Comparison of ENCODE assay signal across 19 mouse cellular contexts in genomic region chr11:98317479-98317878, GRCm38 (mm10). TPM values are rescaled to one million over a fixed set of nuclear protein-coding genes. Genes with fewer than 3 reads are reported as not detected.
"Had no signal": no experiment of that assay in that cellular context is flagged by ENCODE, and none has a peak within 500 bp of the region (broad histone marks: within the 10 kb centered on the region; RNA-seq: fewer than 3 reads in every experiment).

No protein-coding gene starts in this region.

- H3K9me3 ChIP-seq: limb, embryonic 12.5 days; liver, embryonic 13.5 days; lung, embryonic 15.5 days; megakaryocyte, embryonic 14.5 days; midbrain, embryonic 12.5 days; neural tube, embryonic 13.5 days had no signal

- H3K9ac ChIP-seq: limb, embryonic 12.5 days; liver, embryonic 13.5 days; liver, postnatal 0 days; lung, embryonic 15.5 days; midbrain, embryonic 12.5 days; neural tube, embryonic 13.5 days had no signal

- DNase-seq: kidney, adult 18-20 months; kidney, postnatal 10 days; kidney, postnatal 4 days; liver; liver, embryonic 13.5 days; liver, postnatal 0 days; lung, postnatal 14 days; right cerebral cortex, postnatal 14 days; thymus, postnatal 36 days had no signal

- H3K36me3 ChIP-seq: limb, embryonic 12.5 days; liver, embryonic 13.5 days; lung, embryonic 15.5 days; midbrain, embryonic 12.5 days; neural tube, embryonic 13.5 days had no signal

- ATAC-seq: liver, postnatal 0 days had no signal

- H3K27ac ChIP-seq: left cerebral cortex, adult 2 months; limb, embryonic 12.5 days; liver, embryonic 13.5 days; lung, embryonic 15.5 days; macrophage; midbrain, embryonic 12.5 days; neural tube, embryonic 13.5 days had no signal

- H3K4me1 ChIP-seq: limb, embryonic 12.5 days; liver, embryonic 13.5 days; lung, embryonic 15.5 days had no signal

- H3K4me2 ChIP-seq: limb, embryonic 12.5 days; liver, embryonic 13.5 days; lung, embryonic 15.5 days; midbrain, embryonic 12.5 days; neural tube, embryonic 13.5 days had no signal

- H3K4me3 ChIP-seq: left cerebral cortex, adult 2 months; limb, embryonic 12.5 days; liver, embryonic 13.5 days; lung, embryonic 15.5 days; megakaryocyte, embryonic 14.5 days; midbrain, embryonic 12.5 days; neural tube, embryonic 13.5 days had no signal

RNA-seq across cellular contexts. Expression of gene Neurod2, which starts 12.0 kb away (rescaled TPM):
- polyA plus RNA-seq: kidney, embryonic 14.5 days; liver, embryonic 13.5 days; liver, postnatal 0 days; lung, embryonic 15.5 days; macrophage; stomach, embryonic 16.5 days; thymus, postnatal 0 days had no signal

RNA-seq across cellular contexts. Expression of gene Ppp1r1b, which starts 30.7 kb away (rescaled TPM):
- polyA plus RNA-seq: macrophage had no signal
